Mouse (Mus musculus) T-helper 17 cell (primary cell): ENCODE results near the gene Ghrhr.

Experiments used
- in situ Hi-C, 2 experiments: fragments of 300-600 bp; cut with MboI, MseI; formaldehyde crosslinking; loops; 1 replicate in 1 of 2; 2 replicates in 1 of 2; pipeline ENCODE4 v1.15.1; 2025; ENCODE audit warnings: high pct_unique_total_duplicates in 2 of 2

Gene Ghrhr

GRCm38 (mm10) chr6:55376076-55376475, at the start of gene Ghrhr:
Gene Ghrhr, plus strand, starts transcription at chr6:55376295.
- in situ Hi-C loops = no loop called here

DNA sequence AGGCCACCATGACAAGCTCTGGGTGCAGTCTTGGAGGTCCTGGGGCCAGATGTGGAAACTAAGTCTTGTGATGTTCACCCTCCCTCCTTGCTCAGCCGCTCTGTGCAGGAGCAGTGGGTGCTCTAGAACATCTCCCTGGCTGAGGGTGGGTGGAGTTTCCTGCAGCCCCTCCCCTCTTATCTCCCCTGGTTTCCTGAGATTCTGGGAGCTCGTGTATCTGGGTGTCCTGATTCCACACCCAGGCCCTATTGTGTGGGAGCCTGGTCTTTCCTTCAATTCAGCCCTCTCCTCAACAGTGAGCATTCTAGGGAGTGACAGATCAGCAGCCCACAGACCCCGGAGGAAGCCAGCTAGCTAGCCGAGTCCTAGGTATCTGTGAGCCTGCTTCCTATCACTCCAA, 49.8 kb upstream of the Ghrhr start:
- in situ Hi-C loops = no loop called here

DNA sequence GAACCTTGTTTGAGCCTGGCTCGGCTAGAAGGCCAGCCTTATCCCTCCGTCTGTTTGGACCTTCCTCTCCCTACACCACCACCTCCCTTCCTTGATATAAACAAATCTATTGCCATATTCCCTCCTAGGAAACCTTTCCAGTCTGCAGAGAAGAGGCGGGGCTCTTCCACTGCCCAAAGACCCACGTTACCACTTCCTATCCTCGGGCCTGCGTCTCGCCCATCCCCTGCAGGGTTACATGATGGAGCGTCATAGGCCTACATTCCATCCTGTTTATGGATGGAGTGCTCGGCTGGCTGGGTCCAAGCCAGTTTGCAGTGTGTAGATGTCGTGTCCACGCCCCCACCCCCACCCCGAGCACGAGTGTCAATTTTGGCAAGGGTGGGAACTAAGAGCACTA, 48.8 kb upstream of the Ghrhr start:
- in situ Hi-C loops = no loop called here

DNA sequence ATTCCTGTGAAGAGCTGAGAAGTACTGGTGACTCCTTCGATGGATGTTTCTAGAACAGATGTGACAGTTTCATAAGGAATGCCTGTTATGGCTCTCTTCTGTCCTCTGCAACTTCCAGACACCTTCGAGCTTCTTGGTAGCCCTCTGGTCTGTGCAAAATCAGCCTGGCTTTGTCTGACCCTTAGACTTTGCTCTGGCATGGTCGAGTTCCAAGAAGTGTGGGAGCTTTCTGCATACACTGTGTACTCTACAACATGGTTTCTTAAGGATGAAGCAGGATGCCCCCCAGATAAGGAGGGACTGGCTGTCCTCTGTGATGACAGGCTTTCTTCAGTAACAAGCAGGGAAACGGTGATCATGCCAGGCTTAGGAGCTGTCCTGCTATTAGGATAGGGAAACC, 47.9 kb upstream of the Ghrhr start:
- in situ Hi-C loops = no loop called here

GRCm38 (mm10) chr6:55331315-55331714, 44.8 kb upstream of the Ghrhr start:
- in situ Hi-C loops = no loop called here

DNA sequence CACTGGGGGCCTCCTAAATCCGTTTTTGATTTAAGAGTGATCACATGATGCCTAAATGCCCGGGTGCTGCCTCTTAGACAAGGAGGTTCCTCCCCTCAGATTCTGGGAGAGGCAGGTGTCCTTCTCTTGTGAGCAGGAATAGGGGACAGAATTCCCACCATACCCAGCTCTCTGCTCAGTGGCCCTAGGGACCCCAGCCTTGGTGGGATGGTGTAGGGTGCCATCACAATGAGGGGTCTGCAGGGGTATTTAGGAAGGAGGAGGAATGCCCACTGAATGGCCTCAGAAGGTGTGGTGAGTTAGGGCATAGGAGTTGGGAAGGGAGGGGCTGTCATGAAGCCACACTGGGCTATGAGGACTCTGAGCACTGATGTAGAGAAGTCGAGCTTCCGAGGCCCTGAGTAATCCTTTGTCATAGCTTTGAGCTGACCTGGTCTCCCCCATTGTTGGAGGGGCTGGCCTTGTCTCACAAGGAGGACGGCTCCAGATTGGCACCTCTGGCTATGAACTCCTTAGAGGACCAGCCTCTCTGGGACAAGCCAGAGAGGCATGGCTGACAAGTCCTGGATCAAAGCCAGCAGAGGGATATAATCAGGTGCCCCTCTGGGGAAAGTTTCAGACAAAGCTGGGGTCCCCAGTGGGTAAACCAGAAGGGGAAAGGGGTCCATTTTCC, 43.9 kb upstream of the Ghrhr start:
- in situ Hi-C loops = no loop called here

DNA sequence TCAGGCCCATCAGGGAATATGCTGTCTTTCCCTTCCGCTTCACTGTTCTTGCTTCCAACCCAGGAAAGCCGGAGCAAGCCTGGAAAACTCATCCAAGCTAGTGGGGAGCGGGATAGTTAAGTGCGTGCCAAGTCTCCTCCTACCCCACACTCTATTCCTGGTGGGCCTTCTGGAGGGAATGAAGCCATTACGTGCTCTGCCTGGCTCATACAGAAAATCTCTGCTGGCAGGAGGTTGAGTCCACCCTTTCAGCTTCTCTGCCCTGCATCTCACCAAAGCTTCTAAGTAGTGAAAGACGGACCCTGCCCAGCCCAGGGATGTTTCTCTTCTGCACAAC, 43.4 kb upstream of the Ghrhr start:
- in situ Hi-C loops = no loop called here

DNA sequence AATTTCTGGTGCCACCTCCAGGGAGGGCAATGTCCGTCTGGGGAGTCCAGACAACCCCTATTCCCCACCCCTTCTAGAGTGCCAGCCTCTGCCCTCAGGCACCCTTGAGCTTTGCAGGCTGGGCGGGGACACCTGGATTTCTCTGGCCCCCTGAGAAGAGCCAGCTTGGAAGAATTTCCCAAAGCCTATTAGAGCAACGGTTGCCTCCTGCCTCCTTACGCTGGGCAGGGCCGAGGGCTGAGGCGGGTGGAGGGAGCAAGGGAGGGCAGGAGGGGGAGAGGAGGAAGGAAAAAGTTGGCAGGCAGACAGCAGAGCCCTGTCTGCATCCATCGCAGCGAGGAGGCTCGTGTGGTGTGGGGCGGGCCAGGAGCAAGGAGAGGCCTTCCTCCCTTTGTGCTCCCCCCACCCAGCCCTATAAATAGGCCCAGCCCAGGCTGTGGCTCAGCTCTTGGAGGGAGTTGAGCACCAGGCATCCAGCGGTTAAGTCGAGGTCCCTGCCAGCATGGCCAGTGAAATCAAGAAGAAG, 40.0 kb upstream of the Ghrhr start, which contains the start of gene Aqp1:
Gene Aqp1, plus strand, starts transcription at position 444 of the 526 bp plus-strand sequence.
- in situ Hi-C loops = no loop called here

DNA sequence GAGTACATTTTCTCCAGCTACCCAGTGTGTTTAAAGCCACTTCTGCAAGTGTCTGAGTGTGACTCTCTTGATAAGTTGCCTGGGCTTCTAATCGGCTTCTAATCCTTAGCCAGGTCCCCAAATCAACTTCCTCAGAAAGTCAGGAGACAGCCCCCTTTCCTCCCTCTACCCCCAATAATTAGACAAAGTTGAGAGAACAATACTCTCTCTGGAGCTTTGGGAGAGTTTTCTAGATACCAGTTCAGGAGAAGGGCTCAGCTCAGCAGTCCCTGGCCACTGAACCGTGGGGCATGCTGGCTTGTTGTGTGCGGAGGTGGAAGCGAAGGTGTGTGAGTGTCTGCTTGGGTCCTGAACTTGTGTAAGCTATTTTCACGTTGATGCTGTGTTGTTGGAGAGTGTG, 38.9 kb upstream of the Ghrhr start:
- in situ Hi-C loops = no loop called here

DNA sequence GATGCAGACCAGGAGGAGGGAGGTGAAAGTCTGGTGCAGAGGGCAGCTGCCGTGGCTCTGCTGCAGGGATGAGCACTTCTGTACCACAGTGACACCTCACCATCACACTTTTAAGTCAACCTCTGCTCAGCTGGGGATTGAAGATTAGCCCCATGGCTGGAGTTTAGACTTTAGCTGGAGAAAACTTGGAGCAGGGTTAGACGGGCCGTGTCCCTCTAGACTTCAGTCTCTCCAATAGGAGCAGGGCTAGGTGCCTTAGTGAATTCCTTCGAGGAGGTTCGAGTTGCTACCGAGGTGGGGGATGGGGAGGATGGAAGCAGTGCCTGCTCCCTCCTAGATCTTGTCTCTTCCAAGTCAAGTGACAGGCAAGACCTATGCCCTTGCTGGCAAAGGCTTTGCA, 38.0 kb upstream of the Ghrhr start:
- in situ Hi-C loops = no loop called here

GRCm38 (mm10) chr6:55338934-55339825, 36.9 kb upstream of the Ghrhr start:
- in situ Hi-C loops = no loop called here

DNA sequence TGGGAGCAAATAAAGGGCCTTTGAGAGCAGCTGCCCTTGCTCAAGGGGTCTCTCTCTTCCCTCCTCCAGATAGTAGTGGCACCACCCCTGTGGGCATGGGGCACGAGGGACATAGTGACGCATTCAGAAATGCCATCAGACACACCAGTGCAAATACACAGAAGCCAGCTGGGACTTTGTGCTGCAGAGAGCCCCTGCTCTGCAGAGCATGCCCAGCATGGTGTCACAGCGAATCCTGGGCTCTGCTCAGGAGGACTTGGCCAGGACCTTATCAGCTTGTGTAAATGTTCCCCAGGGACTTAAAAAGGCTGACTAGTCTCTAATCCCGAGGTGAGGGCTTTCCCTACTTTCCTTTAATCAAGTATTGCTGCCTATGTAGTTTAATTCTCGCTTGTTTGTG, 34.4 kb upstream of the Ghrhr start:
- in situ Hi-C loops = no loop called here

GRCm38 (mm10) chr6:55342328-55342727, 33.8 kb upstream of the Ghrhr start:
- in situ Hi-C loops = no loop called here

DNA sequence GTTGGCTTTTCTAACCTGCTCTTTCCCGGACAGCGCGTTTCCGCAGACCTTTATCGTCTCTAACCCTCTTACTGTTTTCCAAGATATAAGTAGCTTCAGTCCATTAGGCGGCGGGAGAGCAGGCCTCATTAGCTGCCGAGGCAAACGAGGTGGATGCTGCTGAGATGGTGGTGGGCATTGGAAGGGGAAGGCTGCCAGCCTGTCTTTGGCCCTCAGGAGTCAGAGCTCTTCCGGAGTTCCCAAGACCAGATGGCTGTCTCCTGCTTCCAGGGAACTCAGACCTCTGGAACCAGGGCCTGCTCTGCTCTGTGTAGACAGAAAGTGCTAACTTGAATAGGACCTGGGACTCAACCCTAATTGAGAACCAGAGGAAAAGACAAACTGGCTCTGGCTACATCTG, 32.6 kb upstream of the Ghrhr start:
- in situ Hi-C loops = no loop called here

DNA sequence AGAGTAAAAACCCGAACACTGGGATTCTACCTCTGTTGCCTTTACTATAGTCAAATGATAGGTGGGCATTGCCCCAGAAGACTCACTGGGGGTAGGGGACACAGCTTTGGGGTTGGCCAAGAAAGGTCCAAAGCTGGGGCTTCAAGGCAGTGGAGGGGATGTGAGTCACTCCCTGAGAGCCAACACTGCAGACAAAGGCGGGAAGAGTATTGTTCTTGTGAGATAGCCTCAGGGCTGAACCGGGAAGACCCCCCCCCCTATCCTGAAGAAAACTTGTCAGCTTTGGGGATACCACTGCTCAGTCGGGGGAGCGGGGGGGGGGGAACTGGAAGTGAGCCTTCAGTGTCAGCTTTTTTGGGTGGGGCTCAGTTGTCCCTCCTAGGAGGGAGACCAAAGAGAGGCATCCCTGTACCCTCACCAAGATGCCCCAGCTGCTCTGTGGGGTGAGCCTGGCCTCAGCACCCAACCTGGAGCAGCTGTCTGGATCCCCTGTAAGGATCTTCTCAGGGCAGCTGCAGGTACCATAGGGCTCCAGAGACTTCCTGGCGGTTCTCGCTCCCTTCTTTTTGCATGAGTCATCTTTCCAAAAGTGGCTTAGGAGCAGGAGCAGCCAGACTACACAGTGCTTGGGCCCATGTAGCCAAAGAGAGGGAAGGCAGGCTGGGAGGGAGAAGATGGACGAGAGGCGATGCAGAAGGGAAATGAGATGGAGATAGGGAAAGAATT, 31.6 kb upstream of the Ghrhr start:
- in situ Hi-C loops = no loop called here

DNA sequence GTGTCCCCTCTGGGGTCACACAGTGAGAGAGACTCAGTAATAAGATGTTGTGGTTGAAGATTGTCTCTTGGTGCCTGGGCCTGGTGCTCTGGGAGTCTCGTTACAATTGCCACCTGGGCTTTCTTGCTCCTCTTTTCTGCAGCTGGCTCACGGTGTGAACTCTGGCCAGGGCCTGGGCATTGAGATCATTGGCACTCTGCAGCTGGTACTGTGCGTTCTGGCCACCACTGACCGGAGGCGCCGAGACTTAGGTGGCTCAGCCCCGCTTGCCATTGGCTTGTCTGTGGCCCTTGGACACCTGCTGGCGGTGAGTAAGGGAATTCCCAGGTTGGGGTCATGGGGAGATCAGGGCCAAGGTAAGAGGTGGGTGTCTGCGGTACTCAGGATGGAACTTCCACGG, 30.8 kb upstream of the Ghrhr start:
- in situ Hi-C loops = no loop called here

- in situ Hi-C loops = no loop called here
Observed at GRCm38 (mm10) chr6:55346491-55346890, 29.6 kb upstream of the Ghrhr start.

DNA sequence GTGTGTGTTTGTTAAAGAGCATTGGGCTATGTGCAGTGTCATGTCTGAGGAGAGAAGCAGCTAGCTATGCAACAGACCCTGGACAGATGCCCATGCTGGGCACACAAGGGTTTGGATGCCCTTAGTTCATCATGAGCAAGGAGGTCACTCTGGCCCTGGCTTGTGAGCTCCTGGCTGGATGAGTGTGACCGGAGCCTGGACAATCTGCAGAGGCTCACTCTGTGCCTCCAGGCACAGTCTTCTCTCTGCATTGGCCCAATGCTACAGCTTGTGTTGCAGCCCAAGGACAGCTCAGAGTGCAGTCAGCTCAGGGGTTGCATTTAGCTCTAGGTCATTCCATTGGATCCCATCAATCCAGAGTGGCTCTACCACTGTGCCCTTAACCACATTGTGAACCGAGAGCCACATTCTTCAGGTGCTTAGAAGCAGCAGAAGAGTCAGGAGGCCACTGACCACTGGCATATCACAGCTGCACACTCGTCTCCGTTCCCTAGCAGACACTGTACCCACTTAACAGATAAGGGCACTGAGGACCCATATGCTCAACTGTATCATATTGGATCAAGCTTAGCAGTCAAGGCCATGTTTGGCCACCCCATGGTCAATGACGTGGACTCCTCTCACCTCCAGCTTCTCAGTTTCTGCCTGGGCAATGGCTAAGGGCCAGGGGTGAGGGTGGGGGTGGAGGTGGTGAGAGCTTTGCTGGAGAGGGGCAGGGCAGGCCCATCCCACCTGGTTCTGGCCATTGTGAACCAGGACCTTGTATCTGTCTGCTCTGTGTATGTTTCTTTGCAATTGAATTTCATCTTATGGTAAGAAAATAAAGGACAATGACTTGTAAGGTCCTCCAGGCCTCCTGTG, 28.2 kb upstream of the Ghrhr start:
- in situ Hi-C loops = no loop called here

DNA sequence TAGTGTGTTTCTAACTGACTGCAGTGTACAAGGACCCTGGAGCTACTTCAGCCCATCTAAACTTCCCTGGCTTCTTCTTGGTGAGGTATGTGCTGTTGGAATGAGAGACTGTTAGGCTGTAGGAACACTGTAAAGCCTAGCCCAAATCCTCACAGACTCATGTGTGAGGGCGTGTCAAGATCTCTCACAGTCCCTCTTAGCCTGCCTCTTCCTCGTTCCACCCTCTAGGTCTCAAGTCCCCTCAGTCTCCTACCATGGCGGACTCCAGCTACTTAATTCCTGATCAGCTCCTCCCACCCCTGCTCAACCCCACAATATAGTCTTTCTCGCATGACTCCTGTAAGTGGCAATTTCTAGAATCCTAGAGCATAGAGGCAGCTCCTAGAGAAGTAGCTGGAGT, 26.9 kb upstream of the Ghrhr start:
- in situ Hi-C loops = no loop called here

GRCm38 (mm10) chr6:55350383-55350952, 25.6 kb upstream of the Ghrhr start:
- in situ Hi-C loops = no loop called here

- in situ Hi-C loops = no loop called here
Observed at GRCm38 (mm10) chr6:55351712-55352111, 24.4 kb upstream of the Ghrhr start.
